Mouse (Mus musculus) monocyte, adult 2 months (primary cell): Measurements from ENCODE around the gene Helt.
"Not testable (repeated sequence)": the region's sequence is repeated elsewhere in the genome, so short reads cannot be mapped to it uniquely, and the experiment has no call there.

Experiments used
- DNase-seq, 2 experiments: peaks; one replicate each; pipeline ENCODE4 v3.0.0; 2022; ENCODE audit warnings: low spot score in 2 of 2, low read depth in 1 of 2

The Helt gene

DNA sequence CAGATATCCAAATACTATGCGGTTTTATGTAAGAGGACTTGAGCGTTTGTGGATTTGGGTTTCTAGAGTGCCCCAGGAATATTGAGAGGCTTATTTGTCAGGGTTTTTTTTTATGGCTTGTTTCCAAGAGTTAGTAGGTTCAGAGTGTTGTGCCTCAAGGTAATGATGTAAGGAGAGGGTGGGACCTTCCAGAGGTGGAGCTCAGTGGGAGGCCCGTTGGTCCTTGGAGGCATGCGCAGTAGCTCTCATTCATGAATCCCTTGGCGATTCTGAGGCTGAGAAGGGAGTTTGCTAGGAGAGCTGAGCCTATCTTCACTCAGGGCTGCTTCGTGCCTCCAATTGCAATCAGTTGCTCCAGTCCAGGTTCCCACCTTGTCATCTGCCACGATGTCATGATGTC is 4.4 kb upstream of the Helt start:
- no peak for DNase-seq

DNA sequence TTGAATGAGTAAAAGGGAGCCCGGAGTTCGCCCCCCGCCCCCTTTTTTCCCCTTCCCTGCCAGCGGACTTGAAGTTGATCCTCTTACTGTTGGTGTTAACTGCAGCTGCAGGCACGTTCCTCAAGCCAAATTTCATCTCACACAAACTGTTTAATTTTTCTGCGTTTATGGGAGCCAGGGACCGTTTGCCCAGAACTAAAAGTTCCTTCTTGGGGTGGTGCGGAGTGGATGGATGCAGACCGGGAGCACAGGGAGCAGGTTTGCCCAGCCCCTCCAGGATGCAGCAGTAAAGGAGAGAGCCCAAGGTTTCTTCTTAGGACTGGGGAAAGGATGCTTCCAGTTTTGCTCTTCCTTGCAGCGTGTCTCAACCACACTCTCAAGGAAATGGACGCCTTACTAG is 2.1 kb upstream of the Helt start:
- DNase-seq, result no peak

DNA sequence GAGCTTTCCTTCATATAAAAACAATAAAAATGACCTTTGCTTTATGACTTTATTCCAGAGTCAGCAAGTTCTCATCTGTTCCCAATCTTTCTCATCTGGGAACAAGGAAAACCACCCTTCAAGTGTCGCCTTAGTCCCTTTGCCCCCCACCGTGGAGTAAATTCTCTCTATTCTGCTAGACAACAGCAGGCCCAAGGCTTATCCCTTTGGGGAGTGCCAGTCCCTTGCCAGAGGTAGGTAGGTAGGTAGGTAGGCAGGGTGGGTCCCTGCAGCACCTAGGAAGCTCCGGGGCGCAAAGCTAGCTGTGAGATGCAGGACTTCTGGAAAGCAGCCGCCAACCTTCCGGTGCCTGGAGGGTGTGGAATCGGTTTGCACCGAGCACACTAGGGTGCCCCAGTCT is 1.5 kb upstream of the Helt start:
- no peak for DNase-seq

DNA sequence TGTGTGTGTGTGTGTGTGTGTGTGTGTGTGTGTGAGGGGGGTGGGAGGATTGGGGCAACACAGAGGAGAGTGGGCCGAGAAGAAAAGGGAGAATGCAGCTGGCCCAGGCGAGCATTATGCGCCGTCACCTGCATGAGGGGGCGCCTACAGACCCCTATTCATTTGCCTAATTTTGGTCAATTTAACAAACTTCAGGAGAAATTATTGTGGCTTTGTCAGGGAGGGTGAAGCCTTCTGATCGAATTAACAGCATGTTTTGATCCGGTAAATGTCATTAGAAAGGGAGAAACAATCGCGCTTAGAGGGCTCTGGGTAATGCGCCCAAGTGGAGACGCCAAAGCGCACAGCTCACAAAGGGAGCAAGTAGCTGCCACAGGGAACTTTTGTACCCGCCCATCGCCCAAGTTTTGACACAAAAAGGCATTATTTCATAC is 647 bp upstream of the Helt start:
- no peak for DNase-seq

DNA sequence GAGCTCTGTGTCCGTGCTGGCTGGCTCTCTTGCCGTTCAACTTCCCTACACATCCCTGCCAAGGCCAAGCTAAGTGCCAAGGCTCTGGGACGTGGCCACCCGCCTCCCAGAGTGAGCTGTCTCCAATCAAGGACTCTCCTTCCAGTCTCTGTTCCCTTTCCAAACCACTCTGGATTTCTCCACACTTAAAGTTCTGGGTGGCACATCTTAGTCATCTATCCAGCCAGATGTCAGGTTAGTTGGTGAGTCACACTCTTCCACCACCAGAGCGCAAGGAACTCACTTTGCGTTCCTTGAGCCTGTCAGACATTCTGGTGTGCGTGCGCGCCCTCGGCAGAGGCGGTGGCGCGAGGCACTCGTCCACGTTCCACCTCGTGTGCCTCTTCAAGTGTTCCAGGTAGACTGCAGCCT is 725 bp downstream of the Helt start:
- DNase-seq, result no peak

DNA sequence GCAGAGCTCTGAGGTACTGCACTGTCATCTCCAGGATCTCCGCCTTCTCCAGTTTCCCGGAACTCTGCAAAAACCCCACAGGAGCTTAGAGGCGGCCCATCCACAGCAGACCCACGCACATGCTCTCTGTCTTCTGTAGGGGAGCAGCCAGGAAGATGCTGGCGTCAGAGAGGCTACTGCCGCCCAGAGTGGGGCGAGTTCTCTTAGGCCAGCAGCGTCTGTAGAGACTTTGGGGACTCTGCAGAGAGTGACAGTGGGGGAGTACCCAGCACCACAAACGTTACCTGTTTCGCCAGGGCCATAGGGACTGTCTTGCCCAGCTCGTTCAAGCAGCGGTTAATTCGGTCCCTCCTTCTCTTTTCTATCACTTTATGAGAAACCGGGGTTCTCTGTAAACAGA is 1.3 kb downstream of the Helt start:
- no peak for DNase-seq

DNA sequence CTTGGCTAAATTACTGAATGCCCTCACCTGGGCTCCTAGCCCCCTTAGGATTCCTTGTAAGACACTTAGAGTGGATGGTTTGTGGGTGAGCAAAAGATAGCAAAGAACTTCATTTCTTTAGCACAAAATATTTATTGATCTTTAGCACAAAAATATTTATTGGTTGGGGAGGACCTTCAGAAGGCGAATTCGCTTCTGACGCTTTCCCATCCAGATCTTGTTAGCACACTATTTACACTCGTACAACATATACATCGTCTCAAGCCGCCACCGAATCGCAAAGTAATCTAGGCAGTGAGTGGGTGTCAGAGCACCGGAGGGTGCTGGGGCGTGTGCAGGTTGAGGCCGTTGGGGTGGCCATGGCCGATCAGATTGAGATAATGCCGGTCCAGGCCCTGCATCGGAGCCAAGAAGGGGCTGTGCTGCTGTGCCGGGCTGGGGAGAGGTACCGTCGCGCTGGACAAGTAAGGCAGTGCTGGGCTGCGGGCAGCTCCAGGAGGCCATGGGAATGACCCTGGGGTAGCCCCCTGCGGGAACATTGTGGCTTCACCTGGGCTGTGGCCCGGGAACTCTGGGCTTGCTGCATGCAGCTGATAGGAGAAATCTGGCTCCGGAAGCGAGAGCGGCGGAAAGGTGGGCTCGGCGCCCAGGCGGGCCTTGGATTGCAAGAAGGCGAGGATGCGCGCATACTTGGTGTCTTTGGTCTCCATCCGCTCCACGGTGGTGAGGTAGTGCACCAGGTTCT is 2.4 kb downstream of the Helt start:
- DNase-seq, result no peak

DNA sequence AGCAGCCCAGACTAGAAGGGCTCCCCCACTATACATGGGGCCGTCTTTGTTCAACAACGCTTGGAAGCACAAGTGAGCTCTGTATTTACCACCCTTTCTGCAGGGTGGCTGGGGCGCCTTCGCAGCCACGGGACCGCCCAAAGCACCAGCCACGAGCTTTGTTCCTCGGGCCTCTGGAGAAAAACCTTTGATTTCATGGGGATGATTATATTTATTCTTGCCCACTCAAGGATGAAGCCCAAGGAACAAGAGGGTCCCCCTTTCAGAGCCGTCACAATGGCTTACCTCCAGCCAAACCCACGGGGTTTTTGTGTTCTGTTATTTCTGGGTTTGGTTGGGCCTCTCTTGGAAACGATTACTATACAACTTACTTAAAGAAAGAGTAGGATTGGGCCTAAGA is 5.2 kb downstream of the Helt start:
- no peak for DNase-seq

DNA sequence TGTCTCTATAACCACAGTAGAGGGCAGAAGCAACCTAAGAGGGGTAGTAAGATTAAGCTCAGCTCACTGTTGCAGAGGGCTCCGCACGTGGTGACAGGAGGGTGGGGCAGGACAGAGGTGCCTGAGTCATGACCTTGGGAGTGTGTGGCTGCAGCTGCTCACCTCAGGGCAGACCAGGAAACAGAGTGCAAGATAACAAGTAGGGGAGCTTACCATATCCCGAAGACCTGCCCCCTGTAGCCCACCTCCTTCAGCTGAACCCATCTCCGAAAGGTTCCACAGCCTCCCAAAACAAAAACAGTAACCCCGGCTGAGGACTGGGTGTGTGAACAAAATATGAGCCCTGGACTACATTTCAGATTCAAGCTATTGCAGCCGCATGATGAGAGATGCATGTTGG is 6.5 kb downstream of the Helt start:
- DNase-seq, result no peak

DNA sequence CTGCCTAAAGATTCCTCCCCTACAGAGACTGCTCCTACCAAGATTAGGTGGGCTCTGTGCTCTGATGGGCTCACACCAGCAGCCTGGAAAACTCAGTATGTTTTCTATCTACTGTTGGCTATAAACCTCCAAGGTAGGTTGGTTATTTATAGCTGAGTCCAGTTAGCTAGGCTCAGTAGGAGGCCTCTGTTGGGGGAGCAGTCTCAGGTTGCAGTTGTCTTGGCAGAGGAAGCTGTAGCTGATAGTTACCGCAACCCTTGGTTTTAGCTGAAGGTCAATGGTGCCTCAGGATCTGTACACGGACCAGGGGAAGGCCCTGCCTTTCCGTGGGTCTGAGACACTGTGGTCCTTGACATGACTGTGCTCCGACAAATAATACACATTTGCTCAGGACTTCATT is 8.5 kb downstream of the Helt start:
- no peak for DNase-seq

DNA sequence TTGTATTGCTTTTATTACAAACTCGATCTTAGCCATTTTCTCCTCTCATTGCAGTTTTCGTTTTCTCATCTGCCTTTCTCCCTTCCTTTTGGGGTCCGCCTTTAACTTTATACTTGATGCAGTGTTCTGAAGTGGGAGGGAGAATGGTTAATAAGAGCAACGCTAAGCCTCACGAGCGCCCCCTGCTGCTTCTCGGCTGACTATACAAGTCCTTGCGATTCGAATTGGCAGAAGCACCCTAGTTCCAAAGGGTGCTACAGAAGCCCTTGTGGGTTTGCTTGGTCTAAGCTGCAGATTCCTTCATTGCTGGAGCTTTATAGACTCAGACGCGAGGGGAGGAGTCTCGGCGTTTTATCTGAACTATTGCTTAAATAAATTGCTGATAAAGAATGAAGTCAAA is 12.9 kb downstream of the Helt start:
- DNase-seq, result peak in 1 of 2 experiments; percentile 7

DNA sequence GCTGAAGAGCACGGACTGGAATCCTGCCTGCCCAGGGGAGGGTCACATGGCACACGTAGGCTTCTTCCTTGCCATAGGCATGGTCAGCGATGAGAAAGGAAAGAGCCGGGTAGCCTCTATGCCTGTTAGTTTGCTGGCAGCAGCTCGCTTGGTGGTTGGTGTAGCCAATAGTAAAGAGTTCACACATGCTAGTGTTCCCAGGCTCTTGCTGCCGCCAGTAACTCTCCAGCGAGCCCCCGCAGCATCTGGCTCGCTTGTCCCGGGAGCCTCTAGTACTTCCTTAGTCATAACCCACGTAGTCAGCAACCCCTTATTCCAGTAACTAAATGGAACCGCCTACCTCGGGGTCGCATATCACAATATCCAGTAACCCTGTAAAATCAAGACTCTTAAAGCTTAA is 17.5 kb downstream of the Helt start:
- no peak for DNase-seq

DNA sequence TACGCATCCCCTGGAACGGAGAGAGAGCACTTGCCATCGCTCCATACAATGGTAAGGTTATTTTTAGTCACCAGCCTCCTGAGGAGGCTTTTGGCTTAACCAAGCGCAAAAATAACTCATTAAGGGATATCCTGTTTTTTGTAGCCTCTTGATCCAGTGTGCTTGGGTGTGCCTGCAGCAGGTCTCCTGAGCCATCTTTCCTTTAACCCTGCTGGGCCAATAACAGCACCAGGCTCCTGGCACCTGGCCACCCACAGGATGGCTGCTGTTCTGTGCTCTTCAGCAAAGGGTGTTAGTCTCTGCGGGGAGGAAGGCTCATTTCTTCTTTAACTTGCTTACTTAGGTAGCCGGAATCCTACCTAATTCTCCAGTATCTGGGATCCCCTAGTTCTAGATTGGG is 23.7 kb downstream of the Helt start:
- no peak for DNase-seq

DNA sequence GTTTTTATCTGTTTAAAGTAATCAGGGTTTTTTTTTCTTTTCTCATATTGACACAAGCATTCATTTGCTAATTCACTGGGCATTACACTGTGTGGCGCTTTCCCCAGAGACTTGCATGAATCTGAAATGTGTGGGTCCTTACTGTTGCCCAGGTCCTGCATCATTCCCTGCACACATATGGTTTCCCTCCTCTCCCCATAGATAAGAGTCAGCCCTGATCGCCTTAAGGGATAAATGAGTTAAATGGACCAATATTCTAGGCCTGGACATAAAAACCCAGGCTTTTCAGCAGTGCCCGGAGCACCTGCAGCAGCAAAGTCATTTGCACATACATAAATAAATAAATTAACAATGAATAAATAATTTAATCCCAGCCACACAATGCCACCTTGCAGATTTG is 24.3 kb downstream of the Helt start:
- no peak for DNase-seq

DNA sequence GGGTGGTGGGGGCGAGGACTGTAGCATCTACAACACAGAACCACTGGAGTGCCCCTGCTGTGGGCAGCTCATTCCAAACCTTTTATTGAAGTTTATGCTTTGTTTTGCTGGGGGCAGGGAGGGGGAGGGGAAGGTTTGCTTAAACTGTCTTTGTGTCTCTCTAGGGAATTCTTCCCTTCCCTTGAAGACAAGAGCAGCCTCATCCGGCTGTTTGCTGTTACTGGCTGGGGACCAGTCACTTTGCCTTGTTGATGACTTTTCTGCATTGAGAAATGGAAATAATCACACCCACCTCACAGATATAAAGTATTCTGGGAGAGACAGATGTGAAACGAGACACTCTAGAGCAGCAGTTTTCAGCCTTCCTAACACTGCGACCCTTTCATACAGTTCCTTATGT is 27.7 kb downstream of the Helt start:
- no peak for DNase-seq

DNA sequence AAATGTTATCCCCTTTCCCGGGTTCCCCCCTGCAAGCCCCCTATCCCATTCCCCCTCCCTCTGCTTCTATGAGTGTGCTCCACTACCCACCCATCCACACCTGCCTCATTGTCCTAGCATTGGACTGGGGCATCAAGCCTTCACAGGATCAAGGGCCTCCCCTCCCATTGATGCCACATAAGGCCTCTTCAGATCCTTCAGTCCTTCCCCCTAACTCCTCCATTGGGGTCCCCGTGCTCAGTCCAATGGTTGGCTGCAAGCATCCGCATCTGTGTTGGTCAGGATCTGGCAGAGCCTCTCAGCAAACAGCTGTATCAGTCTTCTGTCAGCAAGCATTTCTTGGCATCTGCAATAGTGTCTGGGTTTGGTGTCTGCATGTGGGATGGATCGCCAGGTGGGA is 30.3 kb downstream of the Helt start:
- not testable (repeated sequence) for DNase-seq

DNA sequence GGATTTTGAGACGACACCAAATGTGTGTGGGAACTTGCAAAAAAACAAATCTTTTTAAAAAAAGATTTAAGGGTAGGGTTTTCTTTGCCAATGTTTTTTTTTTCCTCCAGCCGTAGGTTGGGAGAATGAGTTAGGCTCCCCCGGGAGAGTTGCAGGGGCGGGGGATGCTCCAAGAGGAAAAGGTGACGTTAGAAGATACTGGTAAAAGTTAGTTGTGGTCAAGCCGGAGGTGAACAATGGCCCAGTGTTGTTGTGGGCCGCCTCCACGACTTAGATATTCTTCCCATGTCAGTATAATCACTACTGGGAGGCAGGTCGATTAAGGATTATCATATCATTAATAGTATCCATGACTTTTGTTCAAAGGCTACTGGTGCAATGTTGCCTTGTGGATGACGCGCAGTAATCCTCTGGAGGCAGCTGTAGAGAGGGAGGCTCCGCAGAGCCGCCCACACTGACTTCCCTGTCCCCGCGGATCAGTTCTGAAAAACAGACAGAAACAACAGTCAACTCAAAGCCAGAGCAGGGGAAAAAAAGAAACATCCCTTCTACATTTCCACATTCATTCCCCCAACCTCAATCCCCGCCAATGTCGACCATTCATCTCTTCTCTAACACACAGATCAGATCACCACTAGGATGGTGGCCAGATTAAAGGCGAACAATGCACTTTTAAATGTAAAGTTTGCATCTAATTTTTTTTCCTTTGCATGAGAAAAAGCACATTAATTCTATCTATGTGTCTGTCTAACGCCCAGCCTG is 36.4 kb downstream of the Helt start:
- DNase-seq, result no peak

DNA sequence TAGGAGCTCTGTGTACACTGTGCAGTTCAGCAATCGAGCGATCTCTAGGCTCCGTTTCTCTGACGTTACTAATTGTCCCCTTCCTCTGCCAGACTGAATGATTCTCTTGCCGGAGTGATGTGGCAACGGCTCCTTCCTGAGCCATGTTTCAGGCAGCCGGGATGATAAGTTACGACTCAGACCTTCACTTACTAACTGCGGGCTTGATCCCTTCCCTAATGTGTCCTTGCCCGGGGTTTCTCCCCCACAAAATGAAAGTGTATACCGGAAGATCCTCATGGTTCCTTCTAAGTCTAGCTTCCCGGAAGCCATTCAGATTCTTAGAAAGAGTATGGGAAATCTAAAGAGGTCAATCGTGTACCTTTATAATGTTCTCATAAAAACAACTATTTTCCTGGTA is 42.0 kb downstream of the Helt start:
- DNase-seq, result no peak

DNA sequence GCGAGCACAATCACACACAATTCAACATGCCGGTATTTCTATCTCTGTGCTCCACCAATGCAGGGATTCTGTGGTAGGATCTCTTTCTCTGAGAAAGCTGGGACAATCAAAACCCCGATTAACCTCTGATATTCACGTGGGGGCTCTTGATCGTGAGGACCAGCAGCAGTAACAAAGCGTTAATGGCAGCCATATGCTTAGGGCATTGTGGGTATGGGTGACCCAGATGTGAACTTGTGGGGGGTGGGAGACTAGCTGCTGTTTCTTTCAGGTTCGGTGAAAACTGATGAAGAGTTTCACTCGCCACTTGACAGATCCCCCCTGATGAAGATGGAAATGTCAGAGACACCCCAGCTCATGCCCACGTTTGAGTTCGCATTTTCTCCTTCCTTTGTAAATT is 42.9 kb downstream of the Helt start:
- DNase-seq, result no peak

DNA sequence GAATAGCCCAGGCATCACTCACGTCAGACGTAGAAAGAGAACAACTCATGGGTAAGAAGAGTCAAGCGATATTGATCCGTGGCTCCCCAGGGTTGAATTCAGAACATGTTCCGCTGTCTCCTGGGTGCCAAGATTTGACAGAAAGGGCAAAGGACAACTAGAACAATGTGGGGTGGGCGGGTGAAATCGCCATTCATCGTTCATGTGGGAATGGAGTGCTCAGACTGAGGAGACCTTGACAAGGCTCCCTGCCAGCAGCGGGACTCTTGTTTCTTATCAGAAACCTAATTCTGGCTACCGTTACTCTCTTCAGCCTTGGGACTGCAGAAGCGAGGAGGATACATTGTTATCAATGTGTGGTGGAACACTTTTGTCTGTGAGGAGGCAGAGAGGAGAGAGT is 48.1 kb downstream of the Helt start:
- DNase-seq, result no peak

DNA sequence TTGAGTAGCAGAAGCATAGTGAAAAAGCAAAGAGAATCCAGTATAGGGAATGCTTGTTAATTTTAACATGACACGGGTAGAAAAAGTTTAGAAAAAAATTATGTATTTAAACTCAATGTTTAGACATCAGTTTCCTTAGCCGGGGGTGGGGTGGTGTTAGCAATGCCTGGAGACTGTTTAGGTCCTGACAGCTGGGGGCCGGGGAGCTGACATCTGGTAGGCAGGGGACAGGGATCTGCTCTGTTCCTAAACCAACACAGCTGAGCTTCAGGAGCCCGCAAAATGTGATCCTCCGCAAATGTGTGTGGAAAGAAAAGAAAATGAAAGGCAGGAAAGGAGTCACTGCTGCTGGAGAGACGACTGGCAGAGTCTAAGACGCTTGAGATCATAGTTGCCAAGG is 51.5 kb downstream of the Helt start:
- DNase-seq, result no peak
